Mouse (Mus musculus) MEL (cell line): ENCODE results near the gene Slc5a1.

Experiments
- CTCF ChIP-seq, 3 experiments: IDR thresholded peaks in 2 of 3; conservative IDR thresholded peaks in 1 of 3; 2 replicates each; pipeline ENCODE4 v1.5.1; 2011 to 2012; ENCODE audit warnings: low read length in 3 of 3, low read depth in 2 of 3, mild to moderate bottlenecking in 2 of 3, improper control_type of control experiment in 1 of 3, inconsistent platforms in 1 of 3, mixed read lengths in 1 of 3, moderate library complexity in 1 of 3; ENCODE audit not compliant: control insufficient read depth in 1 of 3, insufficient read depth in 1 of 3, poor library complexity in 1 of 3, severe bottlenecking in 1 of 3
- E2F4 ChIP-seq: IDR thresholded peaks from 2 replicates; pipeline ENCODE4 v1.6.1; 2011; ENCODE audit warnings: low read depth, low read length, improper control_type of control experiment, borderline replicate concordance
- EP300 ChIP-seq, 2 experiments: IDR thresholded peaks; 2 replicates each; pipeline ENCODE4 v1.6.1; 2011; ENCODE audit warnings: improper control_type of control experiment in 2 of 2, low read length in 2 of 2, low read depth in 1 of 2, mild to moderate bottlenecking in 1 of 2
- MAX ChIP-seq: IDR thresholded peaks from 2 replicates; pipeline ENCODE4 v1.6.1; 2011; ENCODE audit warnings: low read length, improper control_type of control experiment
- POLR2A ChIP-seq, 2 experiments: IDR thresholded peaks; 2 replicates each; pipeline ENCODE4 v1.6.1; 2011 to 2012; ENCODE audit warnings: low read length in 2 of 2, mild to moderate bottlenecking in 2 of 2, control low read depth in 1 of 2, improper control_type of control experiment in 1 of 2, low read depth in 1 of 2, moderate library complexity in 1 of 2; ENCODE audit not compliant: control insufficient read depth in 1 of 2, insufficient read depth in 1 of 2, poor library complexity in 1 of 2
- POLR2AphosphoS2 ChIP-seq: IDR thresholded peaks from 2 replicates; pipeline ENCODE4 v1.6.1; 2011; ENCODE audit warnings: low read length, improper control_type of control experiment
- POLR2AphosphoS5 ChIP-seq: IDR thresholded peaks from 2 replicates; pipeline ENCODE4 v1.6.1; 2012; ENCODE audit warnings: low read depth, borderline replicate concordance, mild to moderate bottlenecking, inconsistent platforms, low read length, moderate library complexity, mixed read lengths
- RAD21 ChIP-seq: IDR thresholded peaks from 2 replicates; pipeline ENCODE4 v1.6.1; 2011; ENCODE audit warnings: mild to moderate bottlenecking, low read depth, low read length, improper control_type of control experiment
- SIN3A ChIP-seq: IDR thresholded peaks from 2 replicates; pipeline ENCODE4 v1.6.1; 2012; ENCODE audit warnings: low read length, improper control_type of control experiment, inconsistent platforms
- USF1 ChIP-seq: IDR thresholded peaks from 2 replicates; pipeline ENCODE4 v1.6.1; 2014; ENCODE audit warnings: low read depth, mild to moderate bottlenecking, inconsistent platforms, low read length, improper control_type of control experiment, moderate library complexity
- ZMIZ1 ChIP-seq: IDR thresholded peaks from 2 replicates; pipeline ENCODE4 v1.6.1; 2012; ENCODE audit warnings: low read depth, mild to moderate bottlenecking, inconsistent platforms, low read length, improper control_type of control experiment, moderate library complexity

GRCm38 (mm10) chr5:33125318-33125717, 21.3 kb downstream of the Slc5a1 start:
- no peak for TF ChIP-seq POLR2A (IDR thresholded peaks at IDR 0.05; ENCODE audit: control insufficient read depth in 1 of 2, insufficient read depth in 1 of 2, low read depth in 1 of 2, low read length in 2 of 2, poor library complexity in 1 of 2)
- no peak for TF ChIP-seq E2F4
- no peak for TF ChIP-seq USF1
- TF ChIP-seq POLR2AphosphoS5, result no peak
- no peak for TF ChIP-seq MAX
- no peak for TF ChIP-seq CTCF (IDR thresholded peaks at IDR 0.05 in 2 of 3, conservative IDR thresholded peaks at IDR 0.05 in 1 of 3; ENCODE audit: control insufficient read depth in 1 of 3, insufficient read depth in 1 of 3, low read depth in 2 of 3, low read length in 3 of 3, poor library complexity in 1 of 3, severe bottlenecking in 1 of 3)
- no peak for TF ChIP-seq RAD21
- no peak for TF ChIP-seq POLR2AphosphoS2
- TF ChIP-seq EP300 (IDR thresholded peaks at IDR 0.05; ENCODE audit: low read depth in 1 of 2, low read length in 2 of 2), result no peak
- TF ChIP-seq SIN3A, result no peak
- TF ChIP-seq ZMIZ1, result no peak
